Mouse (Mus musculus) MEL (cell line): ENCODE results near the gene Mbip. TPM values are rescaled to one million over a fixed set of nuclear protein-coding genes. Genes with fewer than 3 reads are reported as not detected.

ENCODE experiments used
- DNase-seq: peaks from one replicate; pipeline ENCODE4 v3.0.0; 2011; ENCODE audit warnings: low read depth, low spot score
- H3K27ac ChIP-seq: 2 replicates; pipeline ENCODE4 v1.5.1; 2012; ENCODE audit warnings: low read depth, mild to moderate bottlenecking, control low read depth, low read length, moderate library complexity; ENCODE audit not compliant: control insufficient read depth
- H3K27me3 ChIP-seq, 2 experiments: fragments of 150-350 bp in 1 of 2; sonication (generic) in 1 of 2; 2 replicates each; pipeline ENCODE4 v1.6.1; 2012; ENCODE audit warnings: low read length in 2 of 2, mild to moderate bottlenecking in 2 of 2, improper control_type of control experiment in 1 of 2, moderate library complexity in 1 of 2; ENCODE audit not compliant: insufficient read depth in 2 of 2, control insufficient read depth in 1 of 2
- H3K36me3 ChIP-seq, 2 experiments: 2 replicates each; pipeline ENCODE4 v1.6.1; 2012 to 2014; ENCODE audit warnings: low read length in 2 of 2, improper control_type of control experiment in 1 of 2, inconsistent platforms in 1 of 2, mild to moderate bottlenecking in 1 of 2; ENCODE audit not compliant: insufficient read depth in 2 of 2, control insufficient read depth in 1 of 2
- H3K4me1 ChIP-seq, 2 experiments: fragments of 150-350 bp in 1 of 2; sonication (generic) in 1 of 2; 2 replicates each; pipeline ENCODE4 v1.6.1; 2012; ENCODE audit warnings: low read length in 2 of 2, improper control_type of control experiment in 1 of 2, mild to moderate bottlenecking in 1 of 2; ENCODE audit not compliant: insufficient read depth in 2 of 2, control insufficient read depth in 1 of 2
- H3K4me3 ChIP-seq, 2 experiments: fragments of 150-350 bp in 1 of 2; sonication (generic) in 1 of 2; 2 replicates each; pipeline ENCODE4 v1.5.1; 2012; ENCODE audit warnings: low read depth in 2 of 2, low read length in 2 of 2, mild to moderate bottlenecking in 2 of 2, moderate library complexity in 2 of 2, control low read depth in 1 of 2, improper control_type of control experiment in 1 of 2; ENCODE audit not compliant: control insufficient read depth in 1 of 2, insufficient read depth in 1 of 2
- H3K79me2 ChIP-seq: 2 replicates; pipeline ENCODE4 v1.6.1; 2012; ENCODE audit warnings: mild to moderate bottlenecking, low read length, moderate library complexity; ENCODE audit not compliant: control insufficient read depth, poor library complexity, insufficient read depth
- H3K9ac ChIP-seq: 2 replicates; pipeline ENCODE4 v1.6.1; 2012; ENCODE audit warnings: low read depth, mild to moderate bottlenecking, control low read depth, low read length, moderate library complexity; ENCODE audit not compliant: control insufficient read depth, poor library complexity, severe bottlenecking
- H3K9me3 ChIP-seq: fragments of 150-350 bp; sonication (generic); replicated peaks from 2 replicates; pipeline ENCODE4 v1.6.1; 2012; ENCODE audit warnings: mild to moderate bottlenecking, low read length, improper control_type of control experiment, moderate library complexity; ENCODE audit not compliant: insufficient read depth
- CHD1 ChIP-seq: IDR thresholded peaks from 2 replicates; pipeline ENCODE4 v1.6.1; 2012; ENCODE audit warnings: low read depth, mild to moderate bottlenecking, inconsistent platforms, low read length, improper control_type of control experiment
- CHD2 ChIP-seq: IDR thresholded peaks from 2 replicates; pipeline ENCODE4 v1.6.1; 2011; ENCODE audit warnings: low read length, improper control_type of control experiment
- ELF1 ChIP-seq: IDR thresholded peaks from 2 replicates; pipeline ENCODE4 v1.6.1; 2014; ENCODE audit warnings: low read depth, mild to moderate bottlenecking, inconsistent platforms, low read length, improper control_type of control experiment, moderate library complexity
- EP300 ChIP-seq, 2 experiments: IDR thresholded peaks; 2 replicates each; pipeline ENCODE4 v1.6.1; 2011; ENCODE audit warnings: improper control_type of control experiment in 2 of 2, low read length in 2 of 2, low read depth in 1 of 2, mild to moderate bottlenecking in 1 of 2
- ETS1 ChIP-seq: IDR thresholded peaks from 2 replicates; pipeline ENCODE4 v1.6.1; 2012; ENCODE audit warnings: low read depth, mild to moderate bottlenecking, inconsistent platforms, low read length, improper control_type of control experiment, moderate library complexity
- GABPA ChIP-seq: IDR thresholded peaks from 2 replicates; pipeline ENCODE4 v1.6.1; 2012; ENCODE audit warnings: low read depth, mild to moderate bottlenecking, inconsistent platforms, low read length, improper control_type of control experiment, moderate library complexity
- GATA1 ChIP-seq: IDR thresholded peaks from 2 replicates; pipeline ENCODE4 v1.6.1; 2011; ENCODE audit warnings: low read depth, low read length, improper control_type of control experiment
- HCFC1 ChIP-seq: IDR thresholded peaks from 2 replicates; pipeline ENCODE4 v1.6.1; 2012; ENCODE audit warnings: low read depth, mild to moderate bottlenecking, inconsistent platforms, low read length, improper control_type of control experiment, moderate library complexity
- KAT2A ChIP-seq: conservative IDR thresholded peaks from 2 replicates; pipeline ENCODE4 v1.6.1; 2012; ENCODE audit warnings: low read depth, low read length, improper control_type of control experiment, inconsistent platforms
- MAFK ChIP-seq: IDR thresholded peaks from 2 replicates; pipeline ENCODE4 v1.6.1; 2011; ENCODE audit warnings: low read depth, mild to moderate bottlenecking, low read length, improper control_type of control experiment, borderline replicate concordance
- MXI1 ChIP-seq: IDR thresholded peaks from 2 replicates; pipeline ENCODE4 v1.6.1; 2011; ENCODE audit warnings: mild to moderate bottlenecking, low read depth, low read length, improper control_type of control experiment
- MYC ChIP-seq: IDR thresholded peaks from 2 replicates; pipeline ENCODE4 v1.6.1; 2011; ENCODE audit warnings: low read depth, mild to moderate bottlenecking, low read length, improper control_type of control experiment, moderate library complexity
- NELFE ChIP-seq: IDR thresholded peaks from 2 replicates; pipeline ENCODE4 v1.6.1; 2011; ENCODE audit warnings: low read depth, low read length, improper control_type of control experiment
- RAD21 ChIP-seq: IDR thresholded peaks from 2 replicates; pipeline ENCODE4 v1.6.1; 2011; ENCODE audit warnings: mild to moderate bottlenecking, low read depth, low read length, improper control_type of control experiment
- SIN3A ChIP-seq: IDR thresholded peaks from 2 replicates; pipeline ENCODE4 v1.6.1; 2012; ENCODE audit warnings: low read length, improper control_type of control experiment, inconsistent platforms
- SMC3 ChIP-seq: IDR thresholded peaks from 2 replicates; pipeline ENCODE4 v1.6.1; 2011; ENCODE audit warnings: low read depth, low read length, improper control_type of control experiment
- TBP ChIP-seq: IDR thresholded peaks from 2 replicates; pipeline ENCODE4 v1.8.0; 2011; ENCODE audit warnings: low read depth, low read length, improper control_type of control experiment
- UBTF ChIP-seq: IDR thresholded peaks from 2 replicates; pipeline ENCODE4 v1.6.1; 2012; ENCODE audit warnings: low read depth, mild to moderate bottlenecking, inconsistent platforms, low read length, improper control_type of control experiment, moderate library complexity, borderline replicate concordance; ENCODE audit not compliant: insufficient read depth
- USF1 ChIP-seq: IDR thresholded peaks from 2 replicates; pipeline ENCODE4 v1.6.1; 2014; ENCODE audit warnings: low read depth, mild to moderate bottlenecking, inconsistent platforms, low read length, improper control_type of control experiment, moderate library complexity
- ZC3H11A ChIP-seq: IDR thresholded peaks from 2 replicates; pipeline ENCODE4 v1.6.1; 2012; ENCODE audit warnings: low read depth, mild to moderate bottlenecking, inconsistent platforms, low read length, improper control_type of control experiment
- ZMIZ1 ChIP-seq: IDR thresholded peaks from 2 replicates; pipeline ENCODE4 v1.6.1; 2012; ENCODE audit warnings: low read depth, mild to moderate bottlenecking, inconsistent platforms, low read length, improper control_type of control experiment, moderate library complexity
- polyA plus RNA-seq, 2 experiments: library from polyadenylated mRNA; stranded (reverse) in 1 of 2; unstranded in 1 of 2; fragments of >175 nt in 1 of 2; fragments of >200 nt in 1 of 2; gene quantifications; 2 replicates each; pipeline versions ENCODE4 v1.2.1 to v1.2.4; 2012; ENCODE audit warnings: low replicate concordance in 2 of 2, low read depth in 1 of 2; ENCODE audit not compliant: insufficient read length in 2 of 2, insufficient read depth in 1 of 2, missing spikeins in 1 of 2
- total RNA-seq: library from RNA; depleted of rRNA; stranded (reverse); fragments of 300-350 nt; gene quantifications from 2 replicates; pipeline ENCODE4 v1.2.3, GENCODE M21; 2012

The Mbip gene
- total and polyA plus RNA-seq, 3 experiments, result 10.7 to 17.9 TPM; not detected in 1

DNA sequence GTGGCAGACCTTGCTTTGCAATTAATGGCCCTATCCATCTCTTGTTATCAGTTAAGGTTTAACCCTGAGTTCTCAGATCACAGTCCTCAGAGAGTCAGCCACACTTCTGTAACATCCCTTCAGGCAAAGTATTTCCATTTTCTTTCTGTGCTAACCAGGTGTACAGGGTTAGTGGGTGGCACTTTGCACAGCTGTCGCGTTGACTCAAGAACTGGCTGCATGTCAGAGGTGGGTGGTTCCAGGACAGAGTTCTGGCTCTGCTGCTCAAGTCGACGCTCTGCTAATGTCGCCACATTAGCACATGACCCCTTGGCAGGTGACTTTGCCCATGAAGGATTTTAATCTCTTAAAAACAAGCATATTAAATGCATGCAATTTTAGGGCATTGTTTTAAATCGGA lies 39.9 kb downstream of the Mbip start:
- H3K79me2 ChIP-seq, result no peaks in the 10 kb centered on the region
- no peaks in the 10 kb centered on the region for H3K4me1 ChIP-seq
- no peak overlapping the region for H3K4me3 ChIP-seq
- no peaks in the 10 kb centered on the region for H3K36me3 ChIP-seq
- H3K27me3 ChIP-seq, result no peaks in the 10 kb centered on the region; a peak in 1 of 4 replicates
- TF ChIP-seq NELFE, result no peak
- TF ChIP-seq TBP, result no peak
- no peak for TF ChIP-seq ZC3H11A
- TF ChIP-seq ELF1, result no peak
- no peak for TF ChIP-seq MXI1
- no peak for TF ChIP-seq MAFK
- no peak for TF ChIP-seq UBTF
- no peak for TF ChIP-seq GABPA
- TF ChIP-seq ETS1, result no peak
- TF ChIP-seq USF1, result no peak
- no peak for TF ChIP-seq GATA1
- no peak for TF ChIP-seq ZMIZ1
- no peak for TF ChIP-seq SIN3A
- TF ChIP-seq SMC3, result no peak
- TF ChIP-seq RAD21, result no peak
- no peak for TF ChIP-seq KAT2A
- TF ChIP-seq EP300 (IDR thresholded peaks at IDR 0.05; ENCODE audit: low read depth in 1 of 2, low read length in 2 of 2), result no peak
- no peak overlapping the region for H3K27ac ChIP-seq
- DNase-seq, result no peak
- no peaks in the 10 kb centered on the region for H3K9me3 ChIP-seq
- no peak overlapping the region for H3K9ac ChIP-seq

DNA sequence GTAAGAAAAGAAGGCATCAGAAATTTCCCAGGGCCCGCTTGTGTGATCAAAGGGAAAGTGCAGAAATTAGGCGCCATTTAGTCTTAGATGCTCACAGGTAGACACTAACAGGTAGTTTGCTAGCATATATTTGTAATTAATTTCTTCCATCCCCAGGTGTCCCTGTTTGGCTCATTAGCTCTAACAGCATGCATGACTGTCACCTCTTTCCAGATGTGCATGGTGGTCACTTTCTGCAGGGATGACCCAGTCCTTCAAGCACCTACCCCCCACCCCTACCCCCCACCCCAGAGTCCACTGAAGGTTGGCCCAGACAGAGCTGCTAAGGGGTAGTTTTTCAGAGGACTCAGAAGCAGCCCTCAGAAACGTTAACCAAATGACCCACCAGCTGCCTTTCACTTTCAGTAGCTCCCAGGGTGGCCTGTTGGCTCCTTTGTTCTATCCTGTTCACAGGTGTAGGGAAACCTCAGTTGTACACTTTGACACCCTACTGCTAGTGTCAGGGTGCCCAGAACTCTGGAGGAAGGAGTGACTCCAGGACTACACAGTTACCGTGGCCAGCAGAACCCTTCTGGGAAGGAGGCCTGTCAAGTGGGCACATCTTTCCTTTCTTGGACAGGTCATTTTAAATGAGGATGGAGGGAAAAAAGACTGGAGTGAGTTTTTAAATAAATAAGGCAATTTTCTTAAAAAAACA lies 43.2 kb downstream of the Mbip start:
- TF ChIP-seq SIN3A (no peak), MXI1 (no peak), CHD2 (no peak), ELF1 (no peak), CHD1 (no peak), MYC (no peak), HCFC1 (no peak)
- H3K4me3 ChIP-seq, result no peak overlapping the region
- no peaks in the 10 kb centered on the region for H3K79me2 ChIP-seq
- H3K9ac ChIP-seq, result no peak overlapping the region
- H3K36me3 ChIP-seq, result no peaks in the 10 kb centered on the region
- no peak overlapping the region for H3K27ac ChIP-seq
- no peak for DNase-seq
- no peaks in the 10 kb centered on the region for H3K27me3 ChIP-seq
- H3K9me3 ChIP-seq, result no peaks in the 10 kb centered on the region
- no peaks in the 10 kb centered on the region for H3K4me1 ChIP-seq
